Mouse (Mus musculus) layer of hippocampus, postnatal 36 days (tissue): Measurements from ENCODE around the gene Magohb. TPM values are rescaled to one million over a fixed set of nuclear protein-coding genes. Genes with fewer than 3 reads are reported as not detected.

Experiments
- DNase-seq, 2 experiments: peaks; one replicate each; pipeline ENCODE4 v3.0.0; 2022
- total RNA-seq, 2 experiments: library from RNA; stranded (reverse); gene quantifications; 2 replicates each; pipeline ENCODE4 v1.2.3; 2021

Gene Magohb
- total RNA-seq, 2 experiments from 2014 or later = 9.7 to 14.1 TPM

GRCm38 (mm10) chr6:131247206-131247605, 45.8 kb downstream of the Magohb start, which contains the start of gene Klra2:
TSS of gene Klra2 (minus strand) at chr6:131247362.
- no peak for DNase-seq

GRCm38 (mm10) chr6:131245081-131245480, 48.0 kb downstream of the Magohb start:
- no peak for DNase-seq

Other genes starting within 250 kb of the Magohb start
- under 1 TPM; 0.62 to 0.63 TPM for gene Klra2, start 45.9 kb downstream of the Magohb start, total RNA-seq
- gene Styk1, start 60.4 kb upstream of the Magohb start, total RNA-seq = under 1 TPM; 0.51 to 0.52 TPM
- 10 to 100 TPM; 41.3 to 42.9 TPM for gene Ybx3, start 95.2 kb upstream of the Magohb start, total RNA-seq
- gene 5430401F13Rik, start 193.2 kb upstream of the Magohb start, total RNA-seq = not detected
- gene Gm6619, start 193.2 kb upstream of the Magohb start, total RNA-seq = not detected